Mouse (Mus musculus) thymus, adult 2 months (tissue): ENCODE results near the gene Dixdc1.

ENCODE experiments used
- CTCF ChIP-seq: fragments of 200-500 bp; IDR thresholded peaks from 2 replicates; pipeline ENCODE4 v1.5.1; 2012; ENCODE audit warnings: mild to moderate bottlenecking, control low read depth, low read length, moderate library complexity, borderline replicate concordance; ENCODE audit not compliant: control insufficient read depth, poor library complexity, insufficient read depth; ENCODE audit errors: extremely low read depth
- POLR2A ChIP-seq: fragments of 200-500 bp; IDR thresholded peaks from 2 replicates; pipeline ENCODE4 v1.6.1; 2012; ENCODE audit warnings: mild to moderate bottlenecking, low read length, control low read depth, moderate library complexity; ENCODE audit not compliant: control insufficient read depth, poor library complexity, insufficient read depth; ENCODE audit errors: extremely low read depth

- TF ChIP-seq POLR2A (no peak), CTCF (no peak)
Measured at GRCm38 (mm10) chr9:50617794-50618330, 121.5 kb downstream of the Dixdc1 start.
